Mouse (Mus musculus): ENCODE measurements around the gene Nme8. TPM values are rescaled to one million over a fixed set of nuclear protein-coding genes. Genes with fewer than 3 reads are reported as not detected.

Nme8 gene
- total RNA-seq, 1 experiment from 2014 or later, result not detected

GRCm38 (mm10) chr13:19604916-19605315, 92.7 kb downstream of the Nme8 start:
- ATAC-seq (replicated peaks; ENCODE audit: insufficient number of reproducible peaks, low FRiP score, low TSS enrichment, poor library complexity, severe bottlenecking), result no peak

- ATAC-seq (replicated peaks; ENCODE audit: insufficient number of reproducible peaks, low FRiP score, low TSS enrichment, poor library complexity, severe bottlenecking), result no peak
Measured at GRCm38 (mm10) chr13:19603719-19604118, 93.9 kb downstream of the Nme8 start.

- ATAC-seq (replicated peaks; ENCODE audit: insufficient number of reproducible peaks, low FRiP score, low TSS enrichment, poor library complexity, severe bottlenecking), result no peak
Measured at GRCm38 (mm10) chr13:19602531-19602930, 95.1 kb downstream of the Nme8 start.

- no peak for ATAC-seq (replicated peaks; ENCODE audit: insufficient number of reproducible peaks, low FRiP score, low TSS enrichment, poor library complexity, severe bottlenecking)
Measured at GRCm38 (mm10) chr13:19599242-19599641, 98.4 kb downstream of the Nme8 start.

- no peak for ATAC-seq (replicated peaks; ENCODE audit: insufficient number of reproducible peaks, low FRiP score, low TSS enrichment, poor library complexity, severe bottlenecking)
Measured at GRCm38 (mm10) chr13:19595141-19595540, 102.5 kb downstream of the Nme8 start.

Other genes with a start within 250 kb of the Nme8 start
- gene Epdr1, start 77.9 kb downstream of the Nme8 start, total RNA-seq (2017), result 1.5 TPM in 1 of 3 replicates, not detected in the others
- gene Sfrp4, start 74.7 kb downstream of the Nme8 start, total RNA-seq (2017), result not detected in 3 replicates
- 155 to 242 TPM (median 218 TPM) in 3 replicates for gene Gpr141, start 126.5 kb upstream of the Nme8 start, total RNA-seq (2017)

All from monocyte, adult 5-6 weeks (primary cell).